Comparison of ENCODE assay signal across 8 mouse cellular contexts in genomic region chr7:28382981-28383396, GRCm38 (mm10). TPM values are rescaled to one million over a fixed set of nuclear protein-coding genes. Genes with fewer than 3 reads are reported as not detected.
DNase-seq lines count a peak whose midpoint lies in the region; ATAC-seq lines count a peak whose summit lies in the region.

No protein-coding gene starts in this region.

- peak overlapping the region; percentile 59 for H3K27ac ChIP-seq in forebrain, embryonic 12.5 days
- H3K27ac ChIP-seq in forebrain, embryonic 16.5 days (ENCODE audit: low read length), result no peak overlapping the region
- peak overlapping the region; percentile 89 for H3K27ac ChIP-seq in liver, embryonic 11.5 days (ENCODE audit: low read depth, low read length)
- no peak overlapping the region for H3K27ac ChIP-seq in midbrain, embryonic 11.5 days (ENCODE audit: low read depth, low read length)

- no peak overlapping the region for H3K4me2 ChIP-seq in forebrain, embryonic 12.5 days
- no peak overlapping the region for H3K4me2 ChIP-seq in forebrain, embryonic 16.5 days (ENCODE audit: low read length)
- peak overlapping the region; percentile 92 for H3K4me2 ChIP-seq in liver, embryonic 11.5 days
- H3K4me2 ChIP-seq in midbrain, embryonic 11.5 days, result no peak overlapping the region

- no peak overlapping the region for H3K4me3 ChIP-seq in forebrain, embryonic 12.5 days (replicated peaks)
- no peak overlapping the region for H3K4me3 ChIP-seq in forebrain, embryonic 16.5 days (replicated peaks; ENCODE audit: low read length)
- peak overlapping the region; percentile 41 for H3K4me3 ChIP-seq in liver, embryonic 11.5 days (ENCODE audit: low read depth, low read length)
- no peak overlapping the region for H3K4me3 ChIP-seq in midbrain, embryonic 11.5 days (ENCODE audit: low read depth, low read length)

- H3K9ac ChIP-seq in forebrain, embryonic 12.5 days, result no peak overlapping the region
- no peak overlapping the region for H3K9ac ChIP-seq in forebrain, embryonic 16.5 days (replicated peaks; ENCODE audit: low read depth, low read length)
- H3K9ac ChIP-seq in liver, embryonic 11.5 days (ENCODE audit: low read depth, low read length), result peak overlapping the region; percentile 61
- H3K9ac ChIP-seq in midbrain, embryonic 11.5 days (ENCODE audit: low read length), result no peak overlapping the region

- H3K4me1 ChIP-seq in forebrain, embryonic 12.5 days, result peaks cover 40% of the 10 kb centered on the region
- peaks cover 34% of the 10 kb centered on the region for H3K4me1 ChIP-seq in forebrain, embryonic 16.5 days (replicated peaks; ENCODE audit: control insufficient read depth, insufficient read depth, low read length)
- peaks cover 56% of the 10 kb centered on the region for H3K4me1 ChIP-seq in liver, embryonic 11.5 days (replicated peaks; ENCODE audit: control insufficient read depth, insufficient read depth, low read length)
- H3K4me1 ChIP-seq in midbrain, embryonic 11.5 days (ENCODE audit: control insufficient read depth, insufficient read depth, low read length), result peaks cover 30% of the 10 kb centered on the region

- H3K9me3 ChIP-seq in forebrain, embryonic 12.5 days, result no peaks in the 10 kb centered on the region
- H3K9me3 ChIP-seq in forebrain, embryonic 16.5 days (ENCODE audit: control insufficient read depth, low read length), result no peaks in the 10 kb centered on the region
- no peaks in the 10 kb centered on the region for H3K9me3 ChIP-seq in liver, embryonic 11.5 days (ENCODE audit: control insufficient read depth, low read length)
- H3K9me3 ChIP-seq in midbrain, embryonic 11.5 days (ENCODE audit: control insufficient read depth, low read length), result no peaks in the 10 kb centered on the region

- no peak for ATAC-seq in forebrain, embryonic 12.5 days (ENCODE audit: low FRiP score)
- ATAC-seq in forebrain, embryonic 16.5 days, result no peak
- ATAC-seq in liver, embryonic 11.5 days (replicated peaks; ENCODE audit: low FRiP score), result peak; percentile 48
- no peak for ATAC-seq in midbrain, embryonic 11.5 days (ENCODE audit: low FRiP score)

- H3K36me3 ChIP-seq in forebrain, embryonic 12.5 days (replicated peaks), result peaks cover 22% of the 10 kb centered on the region
- H3K36me3 ChIP-seq in forebrain, embryonic 16.5 days (ENCODE audit: control insufficient read depth, insufficient read depth), result peaks cover 8% of the 10 kb centered on the region
- peaks cover 7% of the 10 kb centered on the region for H3K36me3 ChIP-seq in liver, embryonic 11.5 days (ENCODE audit: control insufficient read depth, insufficient read depth, low read length)
- H3K36me3 ChIP-seq in midbrain, embryonic 11.5 days (ENCODE audit: control insufficient read depth, insufficient read depth, low read length), result no peaks in the 10 kb centered on the region; the same call in 1 of the 2 replicates

- WGBS in forebrain, embryonic 12.5 days, result 81% methylated on average over 11 of the region's 11 CpGs
- 71% methylated on average over 11 of the region's 11 CpGs for WGBS in forebrain, embryonic 16.5 days
- 16% methylated on average over 11 of the region's 11 CpGs for WGBS in liver, embryonic 11.5 days
- 80% methylated on average over 11 of the region's 11 CpGs for WGBS in midbrain, embryonic 11.5 days

- DNase-seq in adipocyte (ENCODE audit: low spot score), result peak; percentile 79
- DNase-seq in gastrocnemius, postnatal 10 days, result peak; percentile 12
- DNase-seq in kidney, adult 18-20 months, result peak; percentile 71
- DNase-seq in liver, embryonic 11.5 days (ENCODE audit: low spot score), result peak; percentile 60
- peak; percentile 65 to 78 for DNase-seq in right cerebral cortex, postnatal 10 days (ENCODE audit: low spot score in 2 of 2)
- DNase-seq in midbrain, embryonic 11.5 days (ENCODE audit: low spot score, missing footprints), result no peak

- peaks cover 3% of the 10 kb centered on the region for H3K27me3 ChIP-seq in forebrain, embryonic 12.5 days
- no peaks in the 10 kb centered on the region for H3K27me3 ChIP-seq in forebrain, embryonic 16.5 days (replicated peaks; ENCODE audit: control insufficient read depth, insufficient read depth, low read length)
- H3K27me3 ChIP-seq in liver, embryonic 11.5 days (replicated peaks; ENCODE audit: control insufficient read depth, insufficient read depth, low read length), result no peaks in the 10 kb centered on the region
- H3K27me3 ChIP-seq in midbrain, embryonic 11.5 days (ENCODE audit: control insufficient read depth, insufficient read depth, low read length), result peaks cover 2% of the 10 kb centered on the region; the same call in 1 of the 2 replicates

RNA-seq across cellular contexts. Expression of gene Zfp36, which starts 2.9 kb away (rescaled TPM):
- 5.1 and 5.5 TPM in 2 replicates for polyA plus RNA-seq in forebrain, embryonic 12.5 days (2016; fragmentation: Nextera tagmentation; extraction: Ambion mirVana)
- 6.5 and 6.7 TPM in 2 replicates for polyA plus RNA-seq in forebrain, embryonic 16.5 days (2015; fragmentation: Nextera tagmentation; extraction: Ambion mirVana)
- 10 to 100 TPM in 1 of 2 experiments, 1 to 10 TPM in 1; 8.1 to 10.5 TPM for total RNA-seq in gastrocnemius, postnatal 10 days (2021)
- polyA plus RNA-seq in liver, embryonic 11.5 days (2014; fragmentation: Nextera tagmentation; extraction: Ambion mirVana), result 9.9 and 10.2 TPM in 2 replicates
- 3.3 and 3.5 TPM in 2 replicates for polyA plus RNA-seq in midbrain, embryonic 11.5 days (2014; fragmentation: Nextera tagmentation; extraction: Ambion mirVana)

RNA-seq across cellular contexts. Expression of gene Med29, which starts 9.5 kb away (rescaled TPM):
- polyA plus RNA-seq in forebrain, embryonic 12.5 days (2016; fragmentation: Nextera tagmentation; extraction: Ambion mirVana), result 43.1 and 43.6 TPM in 2 replicates
- 39.9 and 40.2 TPM in 2 replicates for polyA plus RNA-seq in forebrain, embryonic 16.5 days (2015; fragmentation: Nextera tagmentation; extraction: Ambion mirVana)
- 10 to 100 TPM; 22.6 to 23.0 TPM for total RNA-seq in gastrocnemius, postnatal 10 days (2021)
- polyA plus RNA-seq in liver, embryonic 11.5 days (2014; fragmentation: Nextera tagmentation; extraction: Ambion mirVana), result 44.7 and 45.7 TPM in 2 replicates
- 44.4 and 50.5 TPM in 2 replicates for polyA plus RNA-seq in midbrain, embryonic 11.5 days (2014; fragmentation: Nextera tagmentation; extraction: Ambion mirVana)

RNA-seq across cellular contexts. Expression of gene Paf1, which starts 9.8 kb away (rescaled TPM):
- 84.6 and 86.2 TPM in 2 replicates for polyA plus RNA-seq in forebrain, embryonic 12.5 days (2016; fragmentation: Nextera tagmentation; extraction: Ambion mirVana)
- 107 and 111 TPM in 2 replicates for polyA plus RNA-seq in forebrain, embryonic 16.5 days (2015; fragmentation: Nextera tagmentation; extraction: Ambion mirVana)
- 10 to 100 TPM; 36.5 to 46.2 TPM for total RNA-seq in gastrocnemius, postnatal 10 days (2021)
- 56.1 and 58.6 TPM in 2 replicates for polyA plus RNA-seq in liver, embryonic 11.5 days (2014; fragmentation: Nextera tagmentation; extraction: Ambion mirVana)
- 72.8 and 83.8 TPM in 2 replicates for polyA plus RNA-seq in midbrain, embryonic 11.5 days (2014; fragmentation: Nextera tagmentation; extraction: Ambion mirVana)

RNA-seq across cellular contexts. Expression of gene Plekhg2, which starts 10.6 kb away (rescaled TPM):
- polyA plus RNA-seq in forebrain, embryonic 12.5 days (2016; fragmentation: Nextera tagmentation; extraction: Ambion mirVana), result 67.0 and 69.7 TPM in 2 replicates
- polyA plus RNA-seq in forebrain, embryonic 16.5 days (2015; fragmentation: Nextera tagmentation; extraction: Ambion mirVana), result 40.7 and 50.8 TPM in 2 replicates
- 10 to 100 TPM; 18.7 to 30.0 TPM for total RNA-seq in gastrocnemius, postnatal 10 days (2021)
- polyA plus RNA-seq in liver, embryonic 11.5 days (2014; fragmentation: Nextera tagmentation; extraction: Ambion mirVana), result 29.2 and 34.4 TPM in 2 replicates
- polyA plus RNA-seq in midbrain, embryonic 11.5 days (2014; fragmentation: Nextera tagmentation; extraction: Ambion mirVana), result 36.1 and 39.4 TPM in 2 replicates

RNA-seq across cellular contexts. Expression of gene Rps16, which starts 32.5 kb away (rescaled TPM):
- 594 and 628 TPM in 2 replicates for polyA plus RNA-seq in forebrain, embryonic 12.5 days (2016; fragmentation: Nextera tagmentation; extraction: Ambion mirVana)
- 464 and 494 TPM in 2 replicates for polyA plus RNA-seq in forebrain, embryonic 16.5 days (2015; fragmentation: Nextera tagmentation; extraction: Ambion mirVana)
- 100 to 1,000 TPM; 757 to 807 TPM for total RNA-seq in gastrocnemius, postnatal 10 days (2021)
- polyA plus RNA-seq in liver, embryonic 11.5 days (2014; fragmentation: Nextera tagmentation; extraction: Ambion mirVana), result 1,377 and 1,547 TPM in 2 replicates
- 740 and 824 TPM in 2 replicates for polyA plus RNA-seq in midbrain, embryonic 11.5 days (2014; fragmentation: Nextera tagmentation; extraction: Ambion mirVana)

Comparison
In these comparisons a context has a peak if more than half of its experiments do, and no peak if none do; other contexts are left out.
1. H3K27ac ChIP-seq: peak in forebrain, embryonic 12.5 days (single experiment) and liver, embryonic 11.5 days (single experiment); none in forebrain, embryonic 16.5 days (single experiment) and midbrain, embryonic 11.5 days (single experiment).